Mouse (Mus musculus): ENCODE measurements at regions not wholly inside any gene's neighbourhood (a gene's known extent, or its start where the extent isn't known, plus 50 kb on each side); places are given as distances from the start of the nearest gene placed in this dataset.

DNA sequence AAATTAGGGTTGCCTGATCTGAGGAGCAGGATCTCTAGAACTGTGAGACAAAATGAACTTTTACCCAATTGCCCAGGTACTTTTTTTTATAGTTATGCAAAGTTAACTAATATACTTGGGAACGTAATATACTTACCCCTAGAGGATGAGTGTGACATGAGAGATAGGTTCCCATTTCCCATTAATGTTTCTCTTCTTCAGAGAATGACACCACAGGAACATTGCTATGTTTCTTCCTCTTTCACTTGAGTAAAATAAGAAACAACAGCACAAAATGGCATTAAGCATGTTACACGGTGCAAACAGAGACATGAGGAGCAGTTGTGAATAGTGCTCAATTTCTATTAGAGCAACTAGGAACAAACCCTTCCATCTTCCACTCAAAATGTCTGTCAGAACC, 95.0 kb upstream of the Ndufb6 start:
- no peaks in the 10 kb centered on the region for H3K4me1 ChIP-seq (ENCODE audit: insufficient read depth, low read depth, low read length)
- DNase-seq (ENCODE audit: low spot score), result no peak
- H3K36me3 ChIP-seq (replicated peaks), result no peaks in the 10 kb centered on the region
- no peak for TF ChIP-seq POLR2AphosphoS5 (IDR thresholded peaks at IDR 0.05; ENCODE audit: insufficient replicate concordance, low read depth, low read length)
- TF ChIP-seq GATA2 (IDR thresholded peaks at IDR 0.05; ENCODE audit: borderline replicate concordance, low read depth, low read length), result no peak
- TF ChIP-seq TAL1 (conservative IDR thresholded peaks at IDR 0.05; ENCODE audit: low read depth, low read length), result no peak
- TF ChIP-seq GATA1 (IDR thresholded peaks at IDR 0.05; ENCODE audit: borderline replicate concordance, low read length), result no peak
- TF ChIP-seq CTCF (IDR thresholded peaks at IDR 0.05; ENCODE audit: low read depth, low read length), result no peak
- no peak for ATAC-seq (ENCODE audit: extremely low read depth, insufficient number of reproducible peaks, low FRiP score, poor library complexity, severe bottlenecking)
- H3K4me3 ChIP-seq (ENCODE audit: low read depth, low read length), result no peak overlapping the region
- H3K27me3 ChIP-seq (ENCODE audit: insufficient read depth, low read length), result peaks cover 19% of the 10 kb centered on the region; the same call in 1 of the 2 replicates
- H3K9me3 ChIP-seq (replicated peaks), result no peaks in the 10 kb centered on the region

- H3K4me1 ChIP-seq (ENCODE audit: insufficient read depth, low read depth, low read length), result no peaks in the 10 kb centered on the region
- H3K27me3 ChIP-seq (ENCODE audit: insufficient read depth, low read length), result no peaks in the 10 kb centered on the region; the same call in 1 of the 2 replicates
- H3K4me3 ChIP-seq (ENCODE audit: low read depth, low read length), result no peak overlapping the region
- no peak for ATAC-seq (ENCODE audit: extremely low read depth, insufficient number of reproducible peaks, low FRiP score, poor library complexity, severe bottlenecking)
- H3K36me3 ChIP-seq (replicated peaks), result no peaks in the 10 kb centered on the region
- DNase-seq (ENCODE audit: low spot score), result no peak
- H3K9me3 ChIP-seq (replicated peaks), result no peaks in the 10 kb centered on the region
- TF ChIP-seq GATA2 (IDR thresholded peaks at IDR 0.05; ENCODE audit: borderline replicate concordance, low read depth, low read length) (no peak), GATA1 (IDR thresholded peaks at IDR 0.05; ENCODE audit: borderline replicate concordance, low read length) (no peak), POLR2AphosphoS5 (IDR thresholded peaks at IDR 0.05; ENCODE audit: insufficient replicate concordance, low read depth, low read length) (no peak), TAL1 (conservative IDR thresholded peaks at IDR 0.05; ENCODE audit: low read depth, low read length) (no peak), CTCF (IDR thresholded peaks at IDR 0.05; ENCODE audit: low read depth, low read length) (no peak)
These were observed 85.1 kb upstream of the Ndufb6 start for GRCm38 (mm10) chr4:40364329-40364728.

GRCm38 (mm10) chr4:40359307-40359706, 80.1 kb upstream of the Ndufb6 start:
- Histone ChIP-seq H3K4me1 (ENCODE audit: insufficient read depth, low read depth, low read length) (no peaks in the 10 kb centered on the region), H3K36me3 (replicated peaks) (no peaks in the 10 kb centered on the region), H3K4me3 (ENCODE audit: low read depth, low read length) (no peak overlapping the region), H3K27me3 (ENCODE audit: insufficient read depth, low read length) (peaks cover 29% of the 10 kb centered on the region), H3K9me3 (replicated peaks) (no peaks in the 10 kb centered on the region)
- DNase-seq (ENCODE audit: low spot score) (no peak), ATAC-seq (ENCODE audit: extremely low read depth, insufficient number of reproducible peaks, low FRiP score, poor library complexity, severe bottlenecking) (no peak)
- TF ChIP-seq CTCF (IDR thresholded peaks at IDR 0.05; ENCODE audit: low read depth, low read length) (no peak), TAL1 (conservative IDR thresholded peaks at IDR 0.05; ENCODE audit: low read depth, low read length) (no peak), GATA1 (IDR thresholded peaks at IDR 0.05; ENCODE audit: borderline replicate concordance, low read length) (no peak), POLR2AphosphoS5 (IDR thresholded peaks at IDR 0.05; ENCODE audit: insufficient replicate concordance, low read depth, low read length) (no peak), GATA2 (IDR thresholded peaks at IDR 0.05; ENCODE audit: borderline replicate concordance, low read depth, low read length) (no peak)

DNA sequence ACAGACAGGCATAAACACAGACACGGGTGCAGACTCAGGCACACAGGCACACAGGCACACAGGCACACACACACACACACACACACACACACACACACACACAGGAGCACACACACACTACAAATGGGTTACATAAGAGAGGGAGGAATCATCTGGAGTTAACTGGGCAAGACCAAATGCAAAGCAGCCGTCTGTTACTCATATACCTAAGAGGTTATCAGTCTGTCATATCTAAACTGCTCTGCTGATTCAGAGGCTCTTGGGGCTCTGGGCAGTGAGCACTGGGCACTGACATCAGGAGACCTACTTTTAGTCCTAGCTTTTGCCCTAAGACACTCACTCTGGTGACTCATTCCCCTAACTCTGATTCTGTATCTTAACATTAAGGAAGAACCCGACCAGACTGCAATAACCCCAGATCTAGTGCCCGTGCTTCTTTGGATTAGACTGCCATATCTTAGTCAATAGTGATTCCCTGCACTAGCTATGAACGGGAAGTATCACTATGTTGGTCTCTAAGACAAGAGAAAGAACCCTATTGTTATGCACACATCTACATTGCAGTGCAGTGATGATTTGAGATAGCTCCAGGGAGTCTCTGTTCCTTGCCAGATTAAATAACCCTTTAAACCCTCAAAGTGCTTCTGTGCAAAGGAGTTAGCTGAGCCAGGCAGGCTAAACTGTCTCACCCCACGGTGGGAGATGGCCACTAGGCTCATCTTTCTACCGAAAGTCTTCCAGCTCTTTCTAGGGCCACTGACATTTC, 78.0 kb upstream of the Ndufb6 start:
- TF ChIP-seq GATA2 (IDR thresholded peaks at IDR 0.05; ENCODE audit: borderline replicate concordance, low read depth, low read length) (no peak), TAL1 (conservative IDR thresholded peaks at IDR 0.05; ENCODE audit: low read depth, low read length) (no peak), POLR2AphosphoS5 (IDR thresholded peaks at IDR 0.05; ENCODE audit: insufficient replicate concordance, low read depth, low read length) (no peak), CTCF (IDR thresholded peaks at IDR 0.05; ENCODE audit: low read depth, low read length) (no peak), GATA1 (IDR thresholded peaks at IDR 0.05; ENCODE audit: borderline replicate concordance, low read length) (no peak)
- no peaks in the 10 kb centered on the region for H3K36me3 ChIP-seq (replicated peaks)
- ATAC-seq (ENCODE audit: extremely low read depth, insufficient number of reproducible peaks, low FRiP score, poor library complexity, severe bottlenecking) (peak; percentile 8; the same call in 1 of the 2 replicates), DNase-seq (ENCODE audit: low spot score) (no peak)
- no peaks in the 10 kb centered on the region for H3K4me1 ChIP-seq (ENCODE audit: insufficient read depth, low read depth, low read length)
- H3K4me3 ChIP-seq (ENCODE audit: low read depth, low read length), result no peak overlapping the region
- no peaks in the 10 kb centered on the region for H3K9me3 ChIP-seq (replicated peaks)
- peaks cover 31% of the 10 kb centered on the region for H3K27me3 ChIP-seq (ENCODE audit: insufficient read depth, low read length)

- Histone ChIP-seq H3K9me3 (replicated peaks) (no peaks in the 10 kb centered on the region), H3K27me3 (ENCODE audit: insufficient read depth, low read length) (peaks cover 37% of the 10 kb centered on the region), H3K4me3 (ENCODE audit: low read depth, low read length) (no peak overlapping the region), H3K36me3 (replicated peaks) (no peaks in the 10 kb centered on the region), H3K4me1 (ENCODE audit: insufficient read depth, low read depth, low read length) (no peaks in the 10 kb centered on the region)
- ATAC-seq (ENCODE audit: extremely low read depth, insufficient number of reproducible peaks, low FRiP score, poor library complexity, severe bottlenecking) (no peak), DNase-seq (ENCODE audit: low spot score) (no peak)
- TF ChIP-seq GATA2 (IDR thresholded peaks at IDR 0.05; ENCODE audit: borderline replicate concordance, low read depth, low read length) (no peak), TAL1 (conservative IDR thresholded peaks at IDR 0.05; ENCODE audit: low read depth, low read length) (no peak)
These were observed 76.7 kb upstream of the Ndufb6 start for GRCm38 (mm10) chr4:40355791-40356450.

- Histone ChIP-seq H3K4me3 (ENCODE audit: low read depth, low read length) (no peak overlapping the region), H3K9me3 (replicated peaks) (no peaks in the 10 kb centered on the region), H3K27me3 (ENCODE audit: insufficient read depth, low read length) (peaks cover 45% of the 10 kb centered on the region), H3K4me1 (ENCODE audit: insufficient read depth, low read depth, low read length) (no peaks in the 10 kb centered on the region), H3K36me3 (replicated peaks) (no peaks in the 10 kb centered on the region)
- DNase-seq (ENCODE audit: low spot score), result no peak
- TF ChIP-seq CTCF (IDR thresholded peaks at IDR 0.05; ENCODE audit: low read depth, low read length) (no peak), POLR2AphosphoS5 (IDR thresholded peaks at IDR 0.05; ENCODE audit: insufficient replicate concordance, low read depth, low read length) (no peak), GATA1 (IDR thresholded peaks at IDR 0.05; ENCODE audit: borderline replicate concordance, low read length) (no peak), GATA2 (IDR thresholded peaks at IDR 0.05; ENCODE audit: borderline replicate concordance, low read depth, low read length) (no peak), TAL1 (conservative IDR thresholded peaks at IDR 0.05; ENCODE audit: low read depth, low read length) (no peak)
- ATAC-seq (ENCODE audit: extremely low read depth, insufficient number of reproducible peaks, low FRiP score, poor library complexity, severe bottlenecking), result no peak
These were observed 75.2 kb upstream of the Ndufb6 start for GRCm38 (mm10) chr4:40354456-40354855.

Data from G1E (cell line).